Mouse (Mus musculus) forebrain, embryonic 16.5 days (tissue): Measurements from ENCODE around the gene Cntn1. TPM values are rescaled to one million over a fixed set of nuclear protein-coding genes. Genes with fewer than 3 reads are reported as not detected.

Experiments
- ATAC-seq: fragments of 200-750 bp; cut with Nextera tagmentation; 2 replicates; pipeline ENCODE4 v1.8.0; 2017; ENCODE audit warnings: mild to moderate bottlenecking, moderate library complexity
- H3K27ac ChIP-seq: fragments of 300-500 bp; sonication (generic); 2 replicates; pipeline ENCODE4 v1.5.1; 2014; ENCODE audit warnings: low read length, control low read depth
- H3K27me3 ChIP-seq: fragments of 300-500 bp; sonication (generic); replicated peaks from 2 replicates; pipeline ENCODE4 v1.6.1; 2014; ENCODE audit warnings: low read length; ENCODE audit not compliant: control insufficient read depth, insufficient read depth
- H3K36me3 ChIP-seq: fragments of 300-500 bp; sonication (generic); 2 replicates; pipeline ENCODE4 v1.6.1; 2014; ENCODE audit not compliant: control insufficient read depth, insufficient read depth
- H3K4me1 ChIP-seq: fragments of 300-500 bp; sonication (generic); replicated peaks from 2 replicates; pipeline ENCODE4 v1.6.1; 2014; ENCODE audit warnings: low read length; ENCODE audit not compliant: control insufficient read depth, insufficient read depth
- H3K4me2 ChIP-seq: fragments of 300-500 bp; sonication (generic); 2 replicates; pipeline ENCODE4 v1.6.1; 2014; ENCODE audit warnings: mild to moderate bottlenecking, low read length, control low read depth
- H3K4me3 ChIP-seq: fragments of 300-500 bp; sonication (generic); replicated peaks from 2 replicates; pipeline ENCODE4 v1.5.1; 2014; ENCODE audit warnings: mild to moderate bottlenecking, low read length, control low read depth
- H3K9ac ChIP-seq: fragments of 300-500 bp; sonication (generic); replicated peaks from 2 replicates; pipeline ENCODE4 v1.6.1; 2014; ENCODE audit warnings: low read depth, low read length, control low read depth
- H3K9me3 ChIP-seq: fragments of 300-500 bp; sonication (generic); 2 replicates; pipeline ENCODE4 v1.6.1; 2016; ENCODE audit warnings: low read length; ENCODE audit not compliant: control insufficient read depth
- WGBS: fragments of 180-500 bp; shearing (Covaris S2); extraction: QIAGEN DNeasy Blood & Tissue Kit; methylation state at CpG from one replicate; pipeline ENCODE4 v1.1.7; 2014; 5-methylcytosine and 5-hydroxymethylcytosine counted together
- polyA plus RNA-seq: library from polyadenylated mRNA; unstranded; fragments of >200 nt; fragmentation: Nextera tagmentation; extraction: Ambion mirVana; gene quantifications from 2 replicates; pipeline ENCODE4 v1.2.1, GENCODE M21; 2015

Gene Cntn1
- polyA plus RNA-seq, 1 experiment from 2014 or later: 40.7 TPM

DNA sequence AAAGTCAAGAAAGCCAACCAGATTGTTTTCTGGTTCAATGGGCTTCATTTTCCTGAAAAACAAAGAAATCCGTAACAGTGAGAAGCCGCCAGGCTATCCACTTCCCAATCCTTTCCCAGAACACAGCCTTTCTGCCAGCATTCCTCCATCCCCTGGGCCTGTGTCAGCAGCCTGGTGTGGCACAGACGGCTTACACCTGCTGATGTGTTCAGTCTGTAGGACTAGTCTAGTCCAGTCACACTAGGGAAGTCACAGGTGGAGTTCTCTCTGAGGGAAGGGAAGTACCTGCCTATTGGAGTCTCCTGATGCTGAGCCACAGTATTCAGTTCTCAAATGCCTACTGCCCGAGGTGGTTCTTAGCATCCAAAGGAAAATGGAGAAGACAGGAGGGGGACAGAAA lies 111.9 kb downstream of the Cntn1 start:
- no peak overlapping the region for H3K4me2 ChIP-seq
- no peak overlapping the region for H3K4me3 ChIP-seq
- no peak overlapping the region for H3K27ac ChIP-seq
- H3K27me3 ChIP-seq: no peaks in the 10 kb centered on the region
- H3K9ac ChIP-seq: no peak overlapping the region
- peaks cover 11% of the 10 kb centered on the region for H3K4me1 ChIP-seq
- H3K9me3 ChIP-seq: no peaks in the 10 kb centered on the region
- no peaks in the 10 kb centered on the region for H3K36me3 ChIP-seq
- WGBS: 62% methylated on average over 4 of the region's 4 CpGs
- ATAC-seq: no peak

DNA sequence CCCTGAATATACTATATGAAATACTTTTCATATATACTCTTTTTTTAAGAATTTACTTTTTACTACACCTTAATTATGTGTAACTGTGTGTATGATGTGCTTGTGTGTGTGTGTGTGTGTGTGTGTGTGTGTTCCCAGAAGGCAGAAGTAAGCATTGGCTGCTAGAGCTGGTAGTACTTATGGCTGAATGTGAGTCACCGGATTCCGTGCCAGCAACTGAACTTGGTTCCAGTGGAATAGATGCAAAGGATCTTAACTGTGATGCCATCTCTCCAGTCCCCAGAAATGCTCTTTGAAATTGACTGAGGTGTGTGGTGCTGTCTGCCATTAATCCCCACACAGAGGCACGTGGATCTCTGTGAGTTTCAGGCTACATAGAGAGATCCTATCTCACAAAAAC lies 113.2 kb downstream of the Cntn1 start:
- Histone ChIP-seq H3K27me3 (no peaks in the 10 kb centered on the region), H3K9me3 (no peaks in the 10 kb centered on the region), H3K27ac (no peak overlapping the region), H3K9ac (no peak overlapping the region), H3K36me3 (no peaks in the 10 kb centered on the region), H3K4me3 (no peak overlapping the region), H3K4me1 (peaks cover 11% of the 10 kb centered on the region), H3K4me2 (no peak overlapping the region)
- WGBS: 72% methylated on average over 3 of the region's 3 CpGs
- ATAC-seq: no peak

DNA sequence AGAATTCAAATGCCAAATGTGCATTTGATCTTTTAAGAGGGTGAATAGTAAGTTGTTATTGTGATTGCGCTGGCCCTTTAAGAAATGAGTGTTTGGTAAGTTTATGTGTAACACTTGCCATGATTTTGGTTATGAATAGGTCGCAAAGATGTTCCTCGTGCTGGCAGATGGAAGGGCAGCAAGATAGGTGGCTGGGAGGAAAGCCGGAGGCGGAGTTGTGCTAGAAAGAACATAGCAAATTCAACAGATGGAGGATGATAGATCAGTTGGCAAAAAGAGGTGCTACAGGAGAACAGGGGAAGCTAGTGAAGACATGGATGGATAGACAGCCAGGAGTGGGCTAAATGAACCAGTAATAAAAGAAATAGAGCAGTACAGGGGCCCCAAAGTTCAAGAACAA lies 115.3 kb downstream of the Cntn1 start:
- no peak for ATAC-seq
- no peak overlapping the region for H3K4me3 ChIP-seq
- H3K9ac ChIP-seq: no peak overlapping the region
- 73% methylated on average over 5 of the region's 5 CpGs for WGBS
- no peak overlapping the region for H3K4me2 ChIP-seq
- peaks cover 6% of the 10 kb centered on the region for H3K4me1 ChIP-seq
- no peaks in the 10 kb centered on the region for H3K9me3 ChIP-seq
- no peaks in the 10 kb centered on the region for H3K27me3 ChIP-seq
- no peaks in the 10 kb centered on the region for H3K36me3 ChIP-seq
- H3K27ac ChIP-seq: no peak overlapping the region

DNA sequence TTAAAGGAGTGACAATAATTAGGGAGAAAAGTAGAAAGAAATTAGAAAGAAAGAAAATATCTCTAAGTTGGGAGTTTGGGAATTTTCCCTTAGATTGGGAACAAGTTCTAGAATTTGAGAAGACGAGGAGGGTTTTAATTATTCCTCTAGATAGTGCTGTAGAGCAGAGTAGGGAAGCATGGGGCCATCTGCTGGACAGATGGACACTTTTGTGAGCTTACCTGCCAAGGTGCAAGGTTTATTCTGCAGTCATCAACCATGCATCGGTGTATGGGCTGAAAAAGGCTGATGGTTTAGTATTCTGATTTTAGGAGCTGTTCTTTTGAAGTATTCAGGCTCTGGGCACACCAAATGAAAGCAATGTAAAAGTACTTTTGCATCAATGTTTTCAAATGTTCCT lies 124.8 kb downstream of the Cntn1 start:
- Histone ChIP-seq H3K4me3 (no peak overlapping the region), H3K9ac (no peak overlapping the region), H3K4me1 (no peaks in the 10 kb centered on the region), H3K9me3 (no peaks in the 10 kb centered on the region), H3K27ac (no peak overlapping the region), H3K36me3 (no peaks in the 10 kb centered on the region), H3K4me2 (no peak overlapping the region), H3K27me3 (no peaks in the 10 kb centered on the region)
- ATAC-seq: no peak
- WGBS: 71% methylated on average over 2 of the region's 2 CpGs

DNA sequence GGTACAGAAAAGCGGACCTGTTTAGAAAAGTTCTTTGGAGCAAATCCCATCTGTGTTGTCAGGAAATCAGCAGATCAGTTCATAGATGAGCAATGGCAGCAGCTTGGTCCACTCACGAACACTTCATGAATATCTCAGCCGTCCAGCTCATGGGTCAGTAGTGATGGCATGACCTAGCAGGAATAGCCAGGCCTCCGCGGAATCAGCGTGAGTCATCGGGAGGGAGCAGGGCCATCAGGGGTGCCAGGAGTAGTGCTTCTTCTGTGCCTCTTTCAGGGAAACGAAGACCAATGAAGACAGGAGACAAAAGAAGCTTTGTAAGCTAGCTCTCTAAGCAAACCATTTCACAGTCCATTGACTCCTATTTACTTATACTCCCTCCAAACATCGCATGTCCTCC lies 126.4 kb downstream of the Cntn1 start:
- H3K27ac ChIP-seq: no peak overlapping the region
- no peak overlapping the region for H3K9ac ChIP-seq
- H3K4me2 ChIP-seq: no peak overlapping the region
- H3K4me3 ChIP-seq: no peak overlapping the region
- WGBS: 64% methylated on average over 9 of the region's 9 CpGs
- H3K9me3 ChIP-seq: no peaks in the 10 kb centered on the region
- no peaks in the 10 kb centered on the region for H3K27me3 ChIP-seq
- no peak for ATAC-seq
- H3K36me3 ChIP-seq: no peaks in the 10 kb centered on the region
- no peaks in the 10 kb centered on the region for H3K4me1 ChIP-seq

DNA sequence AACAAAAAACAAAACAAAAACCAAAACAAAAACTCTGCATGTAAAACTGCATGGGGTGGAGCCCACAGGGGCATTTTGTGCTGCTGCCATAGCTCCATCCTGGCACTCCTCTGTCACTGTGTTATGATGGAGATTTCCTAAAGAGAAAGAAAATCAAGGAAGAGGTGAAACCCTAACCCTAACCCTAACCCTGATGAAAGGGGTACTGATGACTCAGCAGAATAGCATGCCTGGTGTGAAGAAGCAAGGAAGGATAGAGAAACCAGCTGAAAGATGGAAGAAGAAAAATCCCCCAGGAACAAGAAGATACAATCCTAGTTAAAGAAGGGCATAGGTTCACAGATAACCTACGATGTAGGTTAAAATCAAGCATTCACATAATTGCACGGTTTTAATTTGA lies 134.5 kb downstream of the Cntn1 start:
- no peaks in the 10 kb centered on the region for H3K36me3 ChIP-seq
- H3K4me3 ChIP-seq: no peak overlapping the region
- no peak overlapping the region for H3K9ac ChIP-seq
- no peaks in the 10 kb centered on the region for H3K4me1 ChIP-seq
- no peak overlapping the region for H3K4me2 ChIP-seq
- WGBS: 95% methylated on average over 2 of the region's 2 CpGs
- no peaks in the 10 kb centered on the region for H3K27me3 ChIP-seq
- ATAC-seq: no peak
- H3K27ac ChIP-seq: no peak overlapping the region
- no peaks in the 10 kb centered on the region for H3K9me3 ChIP-seq

DNA sequence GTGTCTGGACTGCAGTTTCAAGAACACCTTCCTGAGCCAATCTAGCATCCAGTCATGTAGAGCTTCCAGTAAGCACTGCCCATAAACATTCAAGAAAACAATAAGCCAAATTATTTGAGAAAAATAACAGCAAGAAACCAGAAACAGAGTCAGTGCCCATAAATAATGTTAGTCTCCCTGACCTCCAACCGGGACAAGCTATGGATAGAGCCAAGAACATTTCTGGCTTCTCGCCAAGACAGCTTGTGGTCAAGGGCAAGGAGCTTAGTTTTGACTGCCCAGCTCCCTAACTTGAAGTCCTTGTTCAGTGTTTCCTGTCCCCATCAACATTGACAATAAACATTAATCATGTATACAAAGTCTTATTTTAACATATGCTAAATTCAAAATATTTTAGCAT lies 139.0 kb downstream of the Cntn1 start:
- Histone ChIP-seq H3K9ac (no peak overlapping the region), H3K4me3 (no peak overlapping the region), H3K27ac (no peak overlapping the region), H3K4me1 (no peaks in the 10 kb centered on the region), H3K27me3 (no peaks in the 10 kb centered on the region), H3K4me2 (no peak overlapping the region), H3K36me3 (no peaks in the 10 kb centered on the region), H3K9me3 (no peaks in the 10 kb centered on the region)
- 68% methylated on average over 2 of the region's 2 CpGs for WGBS
- ATAC-seq: no peak

DNA sequence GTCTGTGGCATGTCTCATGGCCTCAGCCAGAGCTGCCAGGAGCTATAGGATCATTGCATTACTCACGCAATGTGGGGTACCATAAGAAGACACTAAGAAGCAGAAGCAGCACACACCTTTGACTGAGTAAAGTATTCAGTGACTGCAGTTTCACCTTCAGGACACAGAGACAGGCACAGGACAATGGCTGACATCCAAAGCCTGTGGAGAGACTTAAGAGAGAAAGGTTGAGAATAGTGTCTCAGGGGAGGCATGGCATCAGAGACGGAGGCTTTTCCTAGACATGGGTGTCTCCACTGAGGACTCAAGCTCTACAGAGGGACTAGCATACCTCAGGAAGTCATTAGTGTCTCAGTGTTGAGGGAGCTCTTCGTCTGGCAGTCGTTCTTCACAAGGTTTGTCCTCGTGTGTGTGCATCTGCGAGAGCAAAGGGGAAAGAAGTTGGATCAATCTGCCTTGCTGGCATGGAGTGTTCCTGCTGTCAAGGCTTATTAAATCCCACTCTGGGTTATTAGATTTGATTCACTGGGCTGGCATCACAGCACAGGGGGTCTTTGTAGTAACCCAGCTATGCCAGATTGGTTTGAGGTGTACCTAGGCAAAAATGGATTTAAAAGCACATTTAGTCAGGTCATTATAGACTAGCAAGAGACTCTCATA lies 149.5 kb downstream of the Cntn1 start:
- H3K4me1 ChIP-seq: no peaks in the 10 kb centered on the region
- no peak overlapping the region for H3K4me2 ChIP-seq
- H3K9ac ChIP-seq: no peak overlapping the region
- H3K27me3 ChIP-seq: no peaks in the 10 kb centered on the region
- no peak overlapping the region for H3K4me3 ChIP-seq
- no peaks in the 10 kb centered on the region for H3K36me3 ChIP-seq
- no peak for ATAC-seq
- no peaks in the 10 kb centered on the region for H3K9me3 ChIP-seq
- WGBS: 52% methylated on average over 6 of the region's 6 CpGs
- H3K27ac ChIP-seq: no peak overlapping the region

DNA sequence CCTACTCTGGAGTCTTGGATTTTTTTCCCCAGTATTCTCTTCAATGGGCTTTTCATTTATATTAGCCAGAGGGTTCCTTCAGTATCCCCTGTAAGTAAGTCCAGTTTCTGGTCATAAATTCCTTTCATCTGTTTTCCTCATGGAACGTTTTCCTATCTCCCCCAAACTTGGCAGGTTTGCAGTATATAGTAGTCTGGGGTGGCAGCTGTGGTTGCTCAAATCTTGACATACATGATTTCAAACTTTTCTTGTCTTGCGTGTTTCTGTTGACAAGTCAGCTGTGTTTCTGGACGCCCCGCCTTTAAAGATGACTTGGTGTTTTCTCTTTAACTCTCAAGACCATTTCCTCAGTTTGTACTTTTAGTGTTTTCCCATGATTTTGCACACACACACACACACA lies 155.7 kb downstream of the Cntn1 start:
- Histone ChIP-seq H3K4me1 (no peaks in the 10 kb centered on the region), H3K9ac (no peak overlapping the region), H3K27ac (no peak overlapping the region), H3K36me3 (no peaks in the 10 kb centered on the region), H3K4me2 (no peak overlapping the region), H3K9me3 (no peaks in the 10 kb centered on the region), H3K27me3 (no peaks in the 10 kb centered on the region), H3K4me3 (no peak overlapping the region)
- ATAC-seq: no peak
- 77% methylated on average over 4 of the region's 4 CpGs for whole genome bisulfite sequencing

DNA sequence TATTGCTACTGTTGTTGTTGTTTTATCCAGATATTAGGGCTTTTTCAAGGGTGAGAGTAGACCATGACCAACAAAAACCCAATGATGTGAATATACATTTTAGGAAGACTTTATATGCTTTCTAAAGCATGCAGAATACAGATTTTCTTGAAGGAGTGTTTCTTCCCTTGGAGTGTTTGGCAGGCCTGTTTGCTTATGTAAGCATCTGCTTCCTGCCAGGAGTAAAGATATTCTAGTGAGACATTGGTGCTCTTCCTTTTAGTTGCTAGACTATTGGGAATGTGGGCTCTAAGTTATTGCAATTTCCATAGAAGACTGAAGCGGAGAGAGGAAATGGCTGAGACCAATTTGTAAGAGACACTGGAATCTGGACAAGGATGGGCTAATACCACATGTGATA lies 158.8 kb downstream of the Cntn1 start:
- Histone ChIP-seq H3K4me2 (no peak overlapping the region), H3K9me3 (no peaks in the 10 kb centered on the region), H3K27me3 (no peaks in the 10 kb centered on the region), H3K27ac (no peak overlapping the region), H3K4me3 (no peak overlapping the region), H3K4me1 (no peaks in the 10 kb centered on the region), H3K9ac (no peak overlapping the region), H3K36me3 (no peaks in the 10 kb centered on the region)
- no peak for ATAC-seq
- 97% methylated on average over 1 of the region's 1 CpGs for WGBS
